Mouse (Mus musculus): Measurements from ENCODE around the gene Rnf121. TPM values are rescaled to one million over a fixed set of nuclear protein-coding genes. Genes with fewer than 3 reads are reported as not detected.

Rnf121 gene
- polyA plus RNA-seq, 1 experiment from 2014 or later, result 29.3 TPM

- Histone ChIP-seq H3K27me3 (ENCODE audit: insufficient read depth, low read length) (no peaks in the 10 kb centered on the region), H3K9me3 (ENCODE audit: low read depth, low read length) (no peaks in the 10 kb centered on the region), H3K4me1 (ENCODE audit: insufficient read depth) (no peaks in the 10 kb centered on the region), H3K36me3 (ENCODE audit: insufficient read depth) (peaks cover 86% of the 10 kb centered on the region), H3K27ac (ENCODE audit: low read depth) (no peak overlapping the region), H3K9ac (no peak overlapping the region), H3K4me2 (no peak overlapping the region), H3K4me3 (ENCODE audit: low read depth, low read length) (no peak overlapping the region)
- DNase-seq (no peak), ATAC-seq (ENCODE audit: insufficient read depth) (no peak)
- 77% methylated on average over 7 of the region's 7 CpGs for WGBS
- no peak for TF ChIP-seq CTCF (IDR thresholded peaks at IDR 0.05; ENCODE audit: low read depth)
Observed at GRCm38 (mm10) chr7:102018034-102018433, 47.2 kb downstream of the Rnf121 start.

GRCm38 (mm10) chr7:102017452-102017851, 47.8 kb downstream of the Rnf121 start:
- Histone ChIP-seq H3K4me2 (no peak overlapping the region), H3K9me3 (ENCODE audit: low read depth, low read length) (no peaks in the 10 kb centered on the region), H3K27me3 (ENCODE audit: insufficient read depth, low read length) (no peaks in the 10 kb centered on the region), H3K4me3 (ENCODE audit: low read depth, low read length) (no peak overlapping the region), H3K36me3 (ENCODE audit: insufficient read depth) (peaks cover 86% of the 10 kb centered on the region), H3K27ac (ENCODE audit: low read depth) (no peak overlapping the region), H3K4me1 (ENCODE audit: insufficient read depth) (no peaks in the 10 kb centered on the region), H3K9ac (no peak overlapping the region)
- no peak for TF ChIP-seq CTCF (IDR thresholded peaks at IDR 0.05; ENCODE audit: low read depth)
- 78% methylated on average over 5 of the region's 5 CpGs for WGBS
- no peak for ATAC-seq (ENCODE audit: insufficient read depth)
- DNase-seq, result no peak

GRCm38 (mm10) chr7:102016936-102017335, 48.3 kb downstream of the Rnf121 start:
- peaks cover 86% of the 10 kb centered on the region for H3K36me3 ChIP-seq (ENCODE audit: insufficient read depth)
- ATAC-seq (ENCODE audit: insufficient read depth) (no peak), DNase-seq (no peak)
- 75% methylated on average over 4 of the region's 4 CpGs for WGBS
- no peak overlapping the region for H3K27ac ChIP-seq (ENCODE audit: low read depth)
- no peak overlapping the region for H3K4me2 ChIP-seq
- no peak overlapping the region for H3K4me3 ChIP-seq (ENCODE audit: low read depth, low read length)
- TF ChIP-seq CTCF (IDR thresholded peaks at IDR 0.05; ENCODE audit: low read depth), result no peak
- no peaks in the 10 kb centered on the region for H3K27me3 ChIP-seq (ENCODE audit: insufficient read depth, low read length)
- H3K4me1 ChIP-seq (ENCODE audit: insufficient read depth), result no peaks in the 10 kb centered on the region
- no peaks in the 10 kb centered on the region for H3K9me3 ChIP-seq (ENCODE audit: low read depth, low read length)
- H3K9ac ChIP-seq, result no peak overlapping the region

- no peaks in the 10 kb centered on the region for H3K27me3 ChIP-seq (ENCODE audit: insufficient read depth, low read length)
- H3K36me3 ChIP-seq (ENCODE audit: insufficient read depth), result peaks cover 94% of the 10 kb centered on the region
- no peaks in the 10 kb centered on the region for H3K9me3 ChIP-seq (ENCODE audit: low read depth, low read length)
- no peak for ATAC-seq (ENCODE audit: insufficient read depth)
- H3K27ac ChIP-seq (ENCODE audit: low read depth), result no peak overlapping the region
- DNase-seq, result no peak
- no peak overlapping the region for H3K4me3 ChIP-seq (ENCODE audit: low read depth, low read length)
- no peaks in the 10 kb centered on the region for H3K4me1 ChIP-seq (ENCODE audit: insufficient read depth)
- TF ChIP-seq CTCF (IDR thresholded peaks at IDR 0.05; ENCODE audit: low read depth), result no peak
- H3K4me2 ChIP-seq, result no peak overlapping the region
- H3K9ac ChIP-seq, result no peak overlapping the region
- WGBS, result 82% methylated on average over 2 of the region's 2 CpGs
Observed at GRCm38 (mm10) chr7:102014995-102015394, 50.3 kb downstream of the Rnf121 start.

GRCm38 (mm10) chr7:102013416-102013815, 51.9 kb downstream of the Rnf121 start:
- 84% methylated on average over 8 of the region's 8 CpGs for WGBS
- ATAC-seq (ENCODE audit: insufficient read depth) (no peak), DNase-seq (no peak)

GRCm38 (mm10) chr7:102011855-102012254, 53.4 kb downstream of the Rnf121 start:
- 91% methylated on average over 9 of the region's 9 CpGs for WGBS
- peaks cover 99% of the 10 kb centered on the region for H3K36me3 ChIP-seq (ENCODE audit: insufficient read depth)
- no peak overlapping the region for H3K4me2 ChIP-seq
- no peaks in the 10 kb centered on the region for H3K27me3 ChIP-seq (ENCODE audit: insufficient read depth, low read length)
- no peak for TF ChIP-seq CTCF (IDR thresholded peaks at IDR 0.05; ENCODE audit: low read depth)
- H3K4me3 ChIP-seq (ENCODE audit: low read depth, low read length), result no peak overlapping the region
- DNase-seq, result no peak
- no peak for ATAC-seq (ENCODE audit: insufficient read depth)
- no peak overlapping the region for H3K9ac ChIP-seq
- no peaks in the 10 kb centered on the region for H3K9me3 ChIP-seq (ENCODE audit: low read depth, low read length)
- H3K4me1 ChIP-seq (ENCODE audit: insufficient read depth), result no peaks in the 10 kb centered on the region
- no peak overlapping the region for H3K27ac ChIP-seq (ENCODE audit: low read depth)

More at GRCm38 (mm10) chr7:102013416-102013815, 51.9 kb downstream of the Rnf121 start:
- no peak overlapping the region for H3K4me2 ChIP-seq
- no peak overlapping the region for H3K27ac ChIP-seq (ENCODE audit: low read depth)
- H3K27me3 ChIP-seq (ENCODE audit: insufficient read depth, low read length), result no peaks in the 10 kb centered on the region
- no peaks in the 10 kb centered on the region for H3K9me3 ChIP-seq (ENCODE audit: low read depth, low read length)
- no peak overlapping the region for H3K9ac ChIP-seq
- TF ChIP-seq CTCF (IDR thresholded peaks at IDR 0.05; ENCODE audit: low read depth), result no peak
- H3K4me3 ChIP-seq (ENCODE audit: low read depth, low read length), result no peak overlapping the region
- no peaks in the 10 kb centered on the region for H3K4me1 ChIP-seq (ENCODE audit: insufficient read depth)
- H3K36me3 ChIP-seq (ENCODE audit: insufficient read depth), result peaks cover 100% of the 10 kb centered on the region

- 66% methylated on average over 1 of the region's 1 CpGs for WGBS
- TF ChIP-seq CTCF (IDR thresholded peaks at IDR 0.05; ENCODE audit: low read depth), result no peak
- H3K27ac ChIP-seq (ENCODE audit: low read depth), result no peak overlapping the region
- no peaks in the 10 kb centered on the region for H3K9me3 ChIP-seq (ENCODE audit: low read depth, low read length)
- no peak overlapping the region for H3K4me2 ChIP-seq
- H3K4me1 ChIP-seq (ENCODE audit: insufficient read depth), result no peaks in the 10 kb centered on the region
- no peak for ATAC-seq (ENCODE audit: insufficient read depth)
- H3K9ac ChIP-seq, result no peak overlapping the region
- H3K36me3 ChIP-seq (ENCODE audit: insufficient read depth), result peaks cover 98% of the 10 kb centered on the region
- DNase-seq, result no peak
- no peaks in the 10 kb centered on the region for H3K27me3 ChIP-seq (ENCODE audit: insufficient read depth, low read length)
- H3K4me3 ChIP-seq (ENCODE audit: low read depth, low read length), result no peak overlapping the region
Observed at GRCm38 (mm10) chr7:102006520-102006919, 58.7 kb downstream of the Rnf121 start.
